Mouse (Mus musculus) left cerebral cortex, adult 18-20 months (tissue): ENCODE results near the gene Cbarp. TPM values are rescaled to one million over a fixed set of nuclear protein-coding genes. Genes with fewer than 3 reads are reported as not detected.

Experiments used
- DNase-seq, 2 experiments: peaks; one replicate each; pipeline ENCODE4 v3.0.0; 2021 to 2022; ENCODE audit warnings: low spot score in 2 of 2, mixed read lengths in 1 of 2
- total RNA-seq, 2 experiments: library from RNA; stranded (reverse); gene quantifications; 2 replicates each; pipeline ENCODE4 v1.2.3; 2021

Cbarp gene
- total RNA-seq, 2 experiments from 2014 or later, result 418 to 437 TPM

GRCm38 (mm10) chr10:80131952-80132350, 8.7 kb downstream of the Cbarp start:
- peak in 1 of 2 experiments; percentile 46 for DNase-seq

GRCm38 (mm10) chr10:80131316-80131951, 9.2 kb downstream of the Cbarp start:
- peak in 1 of 2 experiments; percentile 62 for DNase-seq

- peak in 1 of 2 experiments; percentile 27 for DNase-seq
Observed at GRCm38 (mm10) chr10:80130403-80131031, 10.1 kb downstream of the Cbarp start.

GRCm38 (mm10) chr10:80129846-80130245, 10.8 kb downstream of the Cbarp start:
- peak in 1 of 2 experiments; percentile 18 for DNase-seq

GRCm38 (mm10) chr10:80127920-80128319, 12.7 kb downstream of the Cbarp start:
- DNase-seq, result peak in 1 of 2 experiments; percentile 3

- no peak for DNase-seq
Observed at GRCm38 (mm10) chr10:80123932-80124562, 16.6 kb downstream of the Cbarp start.

- DNase-seq, result no peak
Observed at GRCm38 (mm10) chr10:80121639-80122038, 19.0 kb downstream of the Cbarp start.

- no peak for DNase-seq
Observed at GRCm38 (mm10) chr10:80120146-80120545, 20.5 kb downstream of the Cbarp start.

GRCm38 (mm10) chr10:80118552-80118951, 22.1 kb downstream of the Cbarp start:
- no peak for DNase-seq

GRCm38 (mm10) chr10:80117736-80118135, 22.9 kb downstream of the Cbarp start:
- DNase-seq, result no peak

GRCm38 (mm10) chr10:80116927-80117691, 23.5 kb downstream of the Cbarp start:
- DNase-seq, result no peak

- no peak for DNase-seq
Observed at GRCm38 (mm10) chr10:80116563-80116926, 24.1 kb downstream of the Cbarp start.

GRCm38 (mm10) chr10:80115944-80116335, 24.7 kb downstream of the Cbarp start:
- DNase-seq, result no peak

- peak; percentile 99 to 100 for DNase-seq
Observed at GRCm38 (mm10) chr10:80115290-80115943, 25.2 kb downstream of the Cbarp start, which contains the start of gene Stk11. Gene Stk11, plus strand, starts transcription at chr10:80115803.

GRCm38 (mm10) chr10:80114341-80115284, 26.0 kb downstream of the Cbarp start:
- peak; percentile 89 to 92 for DNase-seq

GRCm38 (mm10) chr10:80107678-80108077, 33.0 kb downstream of the Cbarp start:
- DNase-seq, result no peak

GRCm38 (mm10) chr10:80105926-80106325, 34.7 kb downstream of the Cbarp start:
- no peak for DNase-seq

- no peak for DNase-seq
Observed at GRCm38 (mm10) chr10:80105460-80105859, 35.2 kb downstream of the Cbarp start, which contains the start of gene Sbno2. Gene Sbno2, minus strand, starts transcription at chr10:80105571.

- no peak for DNase-seq
Observed at GRCm38 (mm10) chr10:80104181-80104580, 36.5 kb downstream of the Cbarp start.

GRCm38 (mm10) chr10:80103032-80103431, 37.6 kb downstream of the Cbarp start:
- no peak for DNase-seq
